Mouse (Mus musculus): ENCODE measurements at regions not wholly inside any gene's neighbourhood (a gene's known extent, or its start where the extent isn't known, plus 50 kb on each side); places are given as distances from the start of the nearest gene placed in this dataset.

DNA sequence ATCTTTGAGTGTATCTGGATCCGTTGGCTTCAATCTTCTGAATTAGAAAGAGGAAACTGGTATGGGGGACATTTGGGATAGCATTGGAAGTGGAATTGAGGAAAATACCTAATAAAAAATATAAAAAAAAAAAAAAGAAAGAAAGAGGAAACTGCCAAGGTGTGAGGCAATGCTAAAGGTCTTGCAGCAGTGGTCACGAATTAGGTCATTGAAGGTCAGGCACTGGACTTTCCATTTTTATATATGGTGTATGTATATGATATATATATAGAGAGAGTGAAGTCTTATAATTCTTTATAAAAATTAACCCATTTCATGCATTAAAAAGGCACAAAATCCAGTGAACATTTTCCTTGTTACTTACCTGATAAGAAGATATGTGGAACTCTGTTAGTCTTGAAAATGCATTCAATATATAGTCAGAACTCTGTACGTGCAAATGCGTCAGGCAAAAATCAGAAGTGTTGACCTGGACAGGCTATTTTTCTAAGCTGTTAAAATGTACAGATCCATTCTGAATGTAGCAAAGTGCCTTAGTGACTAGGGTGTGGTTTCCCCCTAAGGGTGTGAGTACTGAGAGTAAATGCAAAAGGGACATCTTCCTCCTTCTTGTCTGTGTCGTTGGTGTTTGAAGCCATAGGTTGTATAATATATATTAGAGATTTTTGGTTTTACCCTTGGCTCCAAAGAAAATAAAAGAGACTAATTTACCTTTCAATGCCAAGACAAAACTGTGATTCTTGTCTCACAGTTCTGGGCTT, 181.0 kb downstream of the Ube2e3 start:
- TF ChIP-seq POLR2A (IDR thresholded peaks at IDR 0.05; ENCODE audit: low read depth, low read length) (no peak), CTCF (conservative IDR thresholded peaks at IDR 0.05; ENCODE audit: insufficient read depth, insufficient read length, low read depth, low read length) (no peak)

Measured in kidney, adult 2 months (tissue).